Mouse (Mus musculus) spleen, postnatal 36 days (tissue): ENCODE measurements around the gene Tnnt3.

Source experiments
- DNase-seq, 2 experiments: peaks; one replicate each; pipeline ENCODE4 v3.0.0; 2022; ENCODE audit warnings: low spot score in 2 of 2, mixed read lengths in 1 of 2

Tnnt3 gene

DNA sequence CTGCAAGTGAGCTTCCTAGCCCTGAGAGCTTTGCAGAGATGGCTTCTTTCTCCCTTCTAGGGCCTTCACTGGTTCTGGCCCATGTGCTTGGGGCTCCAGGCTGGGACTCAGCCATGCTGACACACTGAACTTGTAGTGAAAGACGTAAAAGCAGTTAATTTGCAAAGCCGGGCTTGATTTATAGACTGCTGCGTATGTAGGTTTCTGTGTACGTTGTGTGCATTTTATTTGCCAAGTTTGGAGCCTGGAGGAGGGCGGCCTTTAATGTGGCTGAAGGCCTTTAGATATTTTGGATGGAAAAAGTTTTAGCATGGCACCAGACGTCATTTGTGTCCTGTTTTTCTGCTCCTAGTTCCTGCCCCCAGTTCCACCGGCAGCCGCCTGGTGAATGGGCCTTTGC, 41.2 kb downstream of the Tnnt3 start:
- no peak for DNase-seq

DNA sequence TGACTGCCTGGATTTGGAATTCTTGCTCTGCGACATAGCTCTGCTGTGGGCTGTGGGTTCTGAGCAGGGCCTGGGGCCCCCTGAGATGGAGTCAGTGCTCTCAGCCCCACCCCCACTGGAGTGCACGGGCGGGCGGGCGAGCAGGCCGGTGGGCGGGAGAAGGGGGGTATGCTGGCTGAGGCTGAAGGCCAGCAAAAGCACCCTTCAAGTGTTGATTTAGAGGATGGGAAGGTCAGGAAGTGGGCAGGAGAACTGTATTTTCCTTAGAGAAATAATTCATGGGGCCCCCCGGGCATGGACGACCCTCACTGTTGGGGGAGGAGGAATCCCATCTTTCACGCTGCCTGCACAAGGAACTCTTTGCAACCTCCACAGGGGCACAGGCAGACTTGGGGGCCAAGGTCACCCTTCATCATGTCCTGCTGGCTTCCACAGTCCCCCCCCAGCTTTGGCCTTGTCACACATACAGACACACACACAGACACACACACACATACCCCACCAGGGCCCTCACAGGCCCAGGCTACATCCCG, 44.2 kb downstream of the Tnnt3 start:
- no peak for DNase-seq

DNA sequence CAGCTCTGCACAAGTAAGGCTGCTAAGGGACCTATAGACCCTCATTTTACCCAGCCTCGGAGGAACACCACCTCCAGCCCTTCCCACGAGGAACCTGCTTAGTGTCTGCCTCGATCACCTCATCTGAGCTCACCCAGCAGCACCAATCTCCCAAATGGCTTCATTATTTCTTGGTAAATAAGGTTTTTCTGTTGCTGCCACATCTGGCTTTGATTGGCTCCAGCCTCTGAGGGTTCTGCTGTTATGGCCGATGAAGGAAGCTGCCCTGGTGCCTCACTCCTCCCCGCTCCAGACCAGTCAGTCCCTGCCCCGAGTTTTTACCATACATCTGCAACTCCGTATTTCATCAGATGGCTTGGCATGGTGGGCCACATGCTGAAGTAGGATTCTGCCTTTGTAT, 47.3 kb downstream of the Tnnt3 start:
- DNase-seq = no peak

DNA sequence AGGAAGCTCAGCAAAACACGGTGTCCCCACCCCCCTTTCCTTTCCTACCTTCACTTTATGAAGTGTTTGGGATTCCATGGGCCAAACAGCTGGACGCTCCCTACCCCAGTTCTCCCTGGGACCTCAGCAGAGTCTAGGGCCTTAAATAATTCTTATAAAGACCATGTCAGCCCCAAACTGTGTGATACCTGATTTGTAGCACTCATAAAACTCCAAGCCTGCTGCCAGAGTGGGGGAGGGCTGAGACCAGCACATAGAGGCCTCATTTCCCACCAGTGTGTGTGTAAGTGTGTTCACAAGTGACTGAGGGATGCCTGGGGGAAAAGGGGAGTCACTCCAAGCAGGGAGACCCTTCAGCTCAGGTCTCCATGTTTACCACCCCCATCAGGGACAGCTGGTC, 49.2 kb downstream of the Tnnt3 start:
- DNase-seq = no peak

DNA sequence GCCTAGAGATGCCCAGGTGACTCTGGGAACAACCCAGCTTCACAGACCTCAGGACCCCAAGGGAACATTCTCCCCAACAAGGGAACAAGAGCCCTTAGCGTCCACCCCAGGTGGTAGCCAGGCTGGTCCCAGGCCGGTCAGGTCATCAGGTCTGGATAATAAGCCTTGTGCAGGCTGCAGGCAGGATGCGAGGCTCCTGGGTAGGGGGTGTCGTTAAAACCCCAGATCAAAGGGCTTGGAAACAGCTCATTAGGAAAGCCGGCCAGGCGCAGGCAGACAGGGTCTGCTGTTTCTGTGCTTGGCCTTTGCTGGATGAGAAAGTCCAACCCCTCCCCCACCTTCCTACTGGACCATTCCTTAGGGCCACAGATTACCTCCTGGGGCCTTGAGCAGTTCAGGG, 50.1 kb downstream of the Tnnt3 start:
- no peak for DNase-seq

DNA sequence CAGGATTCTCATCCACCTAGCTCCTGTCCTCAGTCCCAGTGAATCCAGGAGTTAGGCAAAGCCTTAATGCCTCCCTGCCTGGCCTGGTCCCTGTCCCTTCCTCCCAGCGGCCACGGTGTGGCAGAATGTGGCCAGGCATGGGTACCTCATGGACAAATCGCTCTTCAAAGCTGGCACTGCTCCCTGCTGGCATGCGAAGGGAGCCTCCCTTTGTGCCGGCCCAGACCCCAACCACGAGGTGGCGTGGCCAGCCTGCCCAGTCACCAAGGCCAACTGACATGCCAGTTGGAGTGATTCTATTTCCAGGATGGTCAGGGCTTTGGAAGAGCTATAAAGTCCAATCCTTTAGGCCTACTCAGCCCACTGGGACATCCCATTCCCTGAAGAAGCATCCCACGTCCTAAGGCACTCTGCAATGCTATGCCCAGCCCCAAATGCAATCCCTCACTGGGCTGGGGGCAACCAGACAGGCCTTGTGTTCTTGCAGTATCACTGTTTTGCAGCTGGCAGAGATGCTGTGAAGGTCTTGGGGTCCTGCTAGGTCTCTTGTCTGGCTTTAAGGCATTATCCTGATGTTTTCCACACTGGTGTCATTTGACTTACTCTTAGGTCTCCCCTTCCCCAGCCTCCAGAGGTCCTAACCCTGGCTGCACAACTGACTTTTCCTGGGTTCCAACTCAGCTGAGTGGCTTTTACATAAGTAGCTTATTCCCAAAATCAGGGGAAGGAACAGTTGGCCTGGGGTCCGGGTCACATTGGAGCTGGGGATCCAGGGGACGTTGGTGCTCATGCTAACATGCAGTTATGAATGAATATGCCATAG, 51.5 kb downstream of the Tnnt3 start:
- no peak for DNase-seq

DNA sequence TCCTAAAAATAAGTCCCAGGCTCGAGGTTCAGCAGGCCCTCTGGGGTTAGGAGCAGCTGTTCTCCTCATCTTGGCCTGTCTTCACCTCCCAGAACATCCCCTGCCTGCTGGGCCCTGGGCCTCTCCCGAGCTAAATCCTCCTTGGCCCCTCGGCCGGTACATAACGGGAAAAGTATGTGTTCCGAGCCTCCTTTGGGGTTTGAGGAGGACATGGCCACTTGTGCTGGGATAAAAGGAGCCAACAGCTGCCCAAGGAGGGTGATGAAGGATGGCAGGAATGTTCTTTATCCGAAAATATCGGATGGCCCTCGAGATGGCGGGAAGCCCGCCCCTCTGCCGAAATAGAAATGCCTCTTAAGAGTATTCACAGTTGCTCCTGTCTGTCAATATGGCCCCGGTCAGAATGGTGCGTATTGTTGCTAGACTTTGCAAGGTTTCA, 52.3 kb downstream of the Tnnt3 start:
- no peak for DNase-seq

DNA sequence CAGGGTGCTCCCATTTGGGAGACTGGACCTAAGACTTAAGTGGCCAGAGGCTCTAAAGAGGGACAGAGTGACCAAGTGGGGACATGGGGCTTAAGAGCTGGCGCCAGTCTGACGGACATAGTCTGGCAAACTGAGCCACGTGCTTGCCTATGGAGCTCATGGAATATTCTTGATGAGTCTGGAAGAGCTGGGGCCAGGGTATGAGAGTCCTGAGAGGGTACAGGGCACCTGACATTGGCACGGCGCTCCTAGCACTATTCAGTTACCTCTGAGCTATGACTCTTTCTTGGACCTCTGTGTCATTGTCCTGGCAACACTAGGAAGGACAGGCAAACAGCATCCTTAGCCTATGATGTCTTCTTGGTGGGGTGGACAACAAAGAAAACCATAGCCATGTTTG, 53.1 kb downstream of the Tnnt3 start:
- no peak for DNase-seq

DNA sequence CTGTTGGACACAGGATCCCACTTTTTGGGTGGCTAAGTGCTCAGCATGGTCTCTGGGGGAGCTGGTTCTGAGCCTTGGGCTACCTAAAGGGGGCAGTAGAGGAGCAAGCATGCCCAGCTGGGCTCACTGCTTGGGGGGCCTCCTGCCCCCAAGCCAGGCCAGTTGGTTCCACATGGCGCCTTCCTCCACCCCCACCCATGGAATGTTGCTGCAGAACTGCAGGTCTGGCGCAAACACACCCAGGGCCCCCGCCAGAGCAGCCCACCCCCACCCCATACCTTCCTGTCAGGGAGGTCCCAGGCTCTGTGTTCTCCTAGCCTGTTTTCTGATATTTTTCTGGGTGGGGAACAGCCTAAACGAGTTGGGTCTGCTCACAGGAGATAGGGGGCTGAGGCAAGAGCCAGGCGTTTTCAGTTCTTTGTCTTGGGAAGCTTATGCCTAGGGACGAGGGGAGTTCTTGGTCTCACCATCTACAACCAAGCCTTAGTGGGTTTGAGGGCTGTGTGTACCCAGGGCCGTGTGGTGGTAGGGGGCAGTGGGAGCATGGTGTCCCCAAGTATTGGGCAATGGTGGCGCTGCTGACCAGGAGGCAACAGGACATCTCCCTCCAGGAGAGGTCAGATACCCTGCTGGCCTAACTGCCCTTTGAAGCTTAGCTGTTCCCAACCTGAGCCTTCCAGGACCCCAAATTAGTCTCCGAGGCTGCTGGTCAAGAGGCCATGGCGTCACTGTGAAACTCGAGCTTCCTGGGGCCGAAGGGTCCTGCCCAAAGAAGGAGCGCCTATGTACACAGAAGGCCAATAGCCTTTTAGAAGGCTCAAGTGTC, 54.2 kb downstream of the Tnnt3 start:
- no peak for DNase-seq

DNA sequence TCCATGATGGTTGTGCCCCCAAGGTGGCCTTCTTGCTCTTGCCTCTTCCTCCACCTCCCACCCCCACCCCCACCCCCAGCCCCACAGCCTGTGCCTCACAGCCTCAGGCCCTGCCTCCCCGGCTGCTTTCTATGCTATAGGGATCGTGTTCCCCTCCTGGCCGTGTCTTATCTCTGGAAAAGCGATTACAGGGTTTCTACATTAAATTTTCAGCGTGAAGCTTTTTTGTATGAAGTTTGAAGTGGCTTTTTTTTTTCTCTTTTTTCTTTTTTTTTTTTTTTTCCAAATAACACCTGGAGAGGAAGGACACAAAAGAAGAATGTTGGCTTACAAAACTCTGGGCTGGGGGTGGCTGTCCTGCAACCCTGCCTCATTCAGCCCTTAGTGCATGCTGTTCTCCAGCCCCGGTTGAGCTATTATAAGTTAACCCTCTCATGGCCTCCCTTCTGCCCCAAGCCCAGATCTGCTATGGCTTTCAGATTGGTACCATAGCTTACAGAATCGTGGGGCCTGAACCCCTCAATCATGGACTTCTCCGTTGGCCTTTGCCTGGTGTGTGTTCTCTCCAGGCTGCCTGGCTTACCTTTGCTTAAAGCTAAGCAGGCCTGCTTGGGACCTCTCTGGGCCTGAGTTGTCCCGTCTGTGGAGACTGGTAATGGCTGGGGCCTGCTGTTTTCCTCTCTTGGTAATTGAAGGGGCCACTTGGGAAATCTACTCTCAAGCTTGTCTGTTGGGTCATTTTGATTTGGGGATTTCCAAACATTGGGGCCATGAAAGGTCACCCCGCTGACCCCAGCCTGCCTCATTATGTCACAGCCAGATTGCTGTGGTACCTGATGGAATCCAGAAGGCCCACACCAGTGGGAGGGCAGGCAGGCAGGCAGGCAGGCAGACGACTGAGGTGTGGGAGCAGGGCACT, 55.0 kb downstream of the Tnnt3 start:
- no peak for DNase-seq

DNA sequence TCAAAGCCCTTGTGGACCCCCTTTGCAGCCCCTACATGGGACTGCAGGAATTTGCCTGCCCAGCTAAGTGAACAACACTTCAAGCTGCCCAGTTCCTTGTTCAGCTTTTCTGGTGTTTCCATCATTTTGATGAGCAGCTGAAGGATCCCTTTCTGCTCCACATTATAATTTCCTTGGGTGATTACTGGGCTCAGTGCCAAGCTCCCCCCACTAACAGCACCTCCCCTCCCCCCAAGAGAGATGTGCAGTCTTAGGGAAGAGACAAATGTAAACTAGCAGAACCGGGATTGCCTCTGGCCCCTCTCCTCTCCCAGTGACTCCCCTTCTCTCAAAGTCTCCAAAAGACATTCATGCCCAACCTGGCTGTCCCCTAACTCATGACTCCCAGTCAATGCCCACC, 56.0 kb downstream of the Tnnt3 start:
- DNase-seq = no peak

DNA sequence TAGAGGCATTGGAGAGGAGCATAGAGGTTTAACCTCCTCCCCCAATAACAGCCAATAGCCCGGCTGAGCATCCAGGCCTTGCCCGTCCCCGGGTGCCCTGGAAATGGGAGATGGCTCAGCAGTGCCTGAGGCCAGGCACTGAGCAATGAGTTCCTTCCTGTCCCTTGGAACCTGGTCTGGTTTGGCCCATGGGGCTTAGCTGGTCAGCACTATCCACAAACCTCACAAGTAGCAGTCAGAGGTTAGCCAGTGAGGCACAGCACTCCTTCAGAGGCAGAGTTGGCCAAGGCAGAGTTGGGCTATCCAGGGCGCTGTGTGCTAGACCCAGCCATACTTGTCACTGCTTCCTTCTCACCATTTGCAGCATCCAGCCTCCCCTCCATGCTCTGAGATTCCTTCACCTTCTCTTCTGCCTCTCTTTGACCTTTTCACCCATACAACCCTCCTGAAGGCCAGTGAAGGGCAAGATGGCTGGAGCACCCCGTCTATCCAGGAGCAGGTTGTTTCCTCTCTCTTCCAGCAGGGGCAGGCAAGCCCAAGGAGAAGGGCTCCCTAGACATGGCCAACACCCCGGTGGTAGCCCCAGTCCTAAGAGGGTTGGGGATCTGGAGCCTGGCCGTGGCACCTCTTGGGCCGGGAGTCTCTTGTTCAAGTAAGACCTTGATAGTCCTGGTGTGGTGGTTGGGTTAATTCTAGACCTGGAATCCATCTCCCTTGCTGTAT, 56.9 kb downstream of the Tnnt3 start:
- DNase-seq = no peak

DNA sequence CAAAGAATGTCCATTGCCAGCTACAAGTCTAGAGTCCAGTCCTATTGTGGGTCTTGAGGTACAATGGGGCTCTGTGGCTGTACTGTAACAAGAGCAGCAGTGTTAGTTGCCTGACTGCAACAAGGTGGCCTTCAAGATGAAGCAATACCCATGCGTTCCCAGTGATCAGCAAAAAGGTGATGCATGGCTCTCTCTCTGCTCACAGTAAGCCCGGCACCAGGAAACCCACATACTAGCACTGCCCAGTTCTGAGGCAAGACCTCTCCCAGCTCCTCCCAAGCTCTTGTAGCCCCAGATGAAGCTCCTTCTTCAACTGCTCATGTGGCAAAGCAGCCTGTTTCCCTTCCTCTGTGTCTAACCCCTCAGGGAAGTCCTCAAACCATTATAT, 57.4 kb downstream of the Tnnt3 start:
- no peak for DNase-seq

DNA sequence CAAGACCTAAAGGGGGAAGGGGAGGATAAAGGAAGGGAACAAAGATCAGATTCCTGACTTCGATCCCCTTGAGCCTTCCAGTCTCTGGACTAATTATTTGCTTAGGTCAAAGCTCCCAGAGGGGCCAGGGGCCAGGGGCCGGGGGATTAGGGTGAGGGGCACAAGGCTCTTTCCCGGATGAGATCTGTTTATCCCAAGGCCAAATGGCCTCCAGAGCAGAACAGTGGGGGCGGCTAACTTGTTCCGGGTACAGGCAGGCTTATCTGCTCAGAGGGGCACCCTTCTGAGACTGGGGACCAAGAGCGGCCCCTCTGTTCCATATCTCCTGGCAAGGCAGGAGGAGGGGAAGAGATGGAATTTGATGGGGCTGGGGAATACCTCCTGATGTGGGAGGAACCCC, 59.1 kb downstream of the Tnnt3 start:
- no peak for DNase-seq

DNA sequence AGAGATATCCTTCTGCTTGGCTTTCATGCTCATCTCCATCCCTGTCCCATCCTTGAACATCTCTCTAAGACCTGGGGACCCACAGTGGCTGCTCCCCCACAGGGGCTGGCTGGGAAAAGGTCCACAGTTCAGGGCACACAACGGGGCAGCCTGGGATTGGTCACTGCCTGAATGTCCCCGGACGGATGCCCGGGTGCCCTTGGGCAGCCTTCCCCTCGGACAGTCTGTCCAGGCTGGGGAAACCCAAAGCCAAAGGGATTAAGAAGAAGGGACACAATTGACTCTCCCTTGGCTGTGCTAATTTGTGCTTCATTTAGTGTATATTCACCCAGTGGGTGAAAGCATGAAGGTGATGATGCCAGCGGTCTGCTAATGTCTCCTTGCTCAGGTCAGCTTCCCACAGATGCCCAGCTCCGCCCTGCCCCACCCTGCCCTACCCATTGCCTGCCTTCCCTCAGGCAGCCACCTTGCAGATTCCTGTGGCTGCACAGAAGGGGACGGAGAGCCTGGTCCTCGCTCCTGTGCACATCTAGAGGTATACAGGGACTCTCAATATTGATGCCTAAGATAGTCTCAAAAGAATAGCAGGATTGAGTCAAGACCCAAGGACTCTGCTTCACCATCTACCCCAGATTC, 60.0 kb downstream of the Tnnt3 start:
- DNase-seq = no peak

DNA sequence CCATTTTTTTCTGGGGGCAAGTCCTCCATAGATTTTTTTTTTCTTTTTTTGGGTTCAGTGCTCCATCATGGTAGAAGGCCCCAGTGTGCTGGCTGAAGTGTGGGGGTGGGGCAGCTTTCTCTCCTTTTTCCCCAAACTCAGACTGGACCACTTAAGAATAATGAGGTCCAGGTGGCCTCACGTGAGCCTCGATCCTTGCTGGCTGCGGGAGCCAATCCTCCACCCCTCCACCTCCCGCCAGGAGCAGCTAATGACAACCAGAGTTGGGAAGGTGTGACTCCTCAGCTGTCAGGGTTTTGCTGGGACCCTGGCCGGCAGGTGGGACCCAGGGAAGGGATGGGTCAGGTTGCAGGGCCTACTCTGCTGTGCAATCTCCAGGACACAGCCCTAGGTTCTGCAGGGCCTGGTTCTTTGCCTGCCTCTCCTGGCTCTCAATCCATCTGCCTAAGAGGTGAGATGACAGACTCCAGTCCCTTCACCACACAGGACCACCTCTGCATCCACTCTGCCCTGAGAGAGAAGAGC, 61.1 kb downstream of the Tnnt3 start:
- no peak for DNase-seq

DNA sequence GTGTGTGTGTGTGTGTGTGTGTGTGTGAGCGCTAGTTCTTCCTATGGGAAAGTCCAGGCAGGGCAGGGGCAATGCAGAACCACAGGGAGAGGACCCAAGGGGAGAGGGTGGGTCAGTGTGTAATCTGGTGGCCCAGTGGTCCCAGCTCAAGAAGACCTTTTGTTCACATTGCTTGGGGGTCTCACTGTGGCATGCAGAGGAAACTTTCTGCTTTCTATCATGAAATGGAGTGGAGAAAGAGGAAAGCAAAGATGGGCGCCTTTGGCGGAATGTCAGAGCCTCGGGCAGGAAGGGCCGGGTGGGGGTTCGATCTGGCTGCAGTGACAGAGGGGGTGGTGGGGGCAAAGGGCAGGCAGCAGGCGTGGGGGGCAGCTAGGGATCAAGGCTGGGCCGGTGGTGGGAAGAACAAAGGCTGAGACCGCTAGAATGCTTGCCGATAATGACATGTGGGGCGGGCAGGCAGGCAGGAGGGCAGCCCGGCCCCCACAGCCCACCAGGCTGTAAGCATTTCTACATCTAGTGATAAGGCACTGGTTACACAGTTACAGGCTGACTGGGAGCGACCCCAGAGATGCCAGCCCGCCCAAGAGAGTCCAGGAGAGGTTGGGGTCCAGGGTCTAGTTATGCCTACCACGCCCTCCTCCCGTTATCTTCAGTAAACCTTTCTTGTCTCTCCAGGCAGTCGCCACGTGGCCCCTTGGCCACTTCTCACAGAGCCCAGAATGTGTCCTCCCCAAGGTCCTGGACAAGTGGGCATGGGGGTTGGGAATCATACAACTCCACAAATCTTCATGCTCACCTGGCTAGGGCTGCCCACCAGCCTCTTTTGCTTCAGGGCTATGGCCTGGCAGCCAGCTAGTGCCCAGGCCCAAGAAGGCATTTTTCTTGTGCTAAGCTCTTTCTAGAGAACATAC, 62.6 kb downstream of the Tnnt3 start:
- no peak for DNase-seq

DNA sequence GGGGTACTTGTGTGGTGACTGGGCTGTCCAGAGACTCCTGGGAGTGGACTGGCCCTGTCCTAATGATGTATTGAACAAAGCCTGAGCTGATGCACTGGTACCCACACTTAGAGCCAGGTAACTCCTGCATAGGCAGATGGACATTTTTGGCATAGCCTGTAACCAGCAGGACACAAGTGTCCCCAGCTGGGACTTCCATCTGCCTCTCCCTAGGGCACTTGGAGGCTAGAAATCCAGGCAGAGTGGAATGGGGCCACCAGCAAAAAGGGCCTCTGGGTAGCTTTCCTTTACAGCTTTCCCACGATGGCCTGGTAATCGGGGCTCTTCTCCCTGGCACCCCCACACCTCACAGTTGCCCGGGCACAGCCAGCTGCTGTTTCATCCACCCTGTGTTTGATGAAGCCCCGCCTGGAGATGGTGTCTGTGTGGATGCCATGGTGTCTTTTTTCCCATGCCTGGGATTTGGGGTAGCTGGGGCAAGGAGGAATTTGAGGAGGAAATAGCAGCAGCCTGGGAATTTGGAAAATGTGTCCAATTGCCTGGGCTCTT, 63.3 kb downstream of the Tnnt3 start:
- DNase-seq = no peak

DNA sequence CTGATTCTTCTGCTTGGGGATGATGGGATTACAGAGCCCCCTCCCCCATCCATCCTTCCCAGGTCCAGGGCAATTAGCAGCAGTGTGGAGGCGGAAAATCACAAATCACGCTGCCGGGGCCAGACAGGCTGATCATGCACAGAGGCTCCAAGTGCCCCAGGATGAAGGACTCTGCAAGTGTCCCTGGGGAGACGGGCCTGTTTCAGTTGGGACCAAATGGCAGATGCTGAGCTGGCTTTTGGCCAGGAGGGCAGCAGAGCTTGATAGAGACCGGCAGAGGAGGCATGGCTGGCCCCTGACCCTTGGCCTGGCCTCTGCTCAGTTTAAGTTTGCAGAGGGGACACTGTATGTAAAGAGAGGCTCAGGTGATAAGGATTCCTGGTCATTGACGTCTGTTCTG, 64.5 kb downstream of the Tnnt3 start:
- no peak for DNase-seq
